Mouse (Mus musculus): ENCODE results near the gene Car12.

- TF ChIP-seq POLR2A (IDR thresholded peaks at IDR 0.05; ENCODE audit: insufficient read length, low read depth) (no peak), CEBPB (IDR thresholded peaks at IDR 0.05; ENCODE audit: insufficient read depth, poor library complexity, severe bottlenecking) (no peak), POLR2AphosphoS2 (IDR thresholded peaks at IDR 0.05; ENCODE audit: insufficient read length, low read depth) (no peak), E2F4 (IDR thresholded peaks at IDR 0.05; ENCODE audit: insufficient read depth) (no peak)
These were observed 27.8 kb upstream of the Car12 start for GRCm38 (mm10) chr9:66685730-66686129.
